Comparison of ENCODE assay signal across 22 mouse cellular contexts in genomic region chr1:114781914-114782313, GRCm38 (mm10).
"Had no signal": no experiment of that assay in that cellular context is flagged by ENCODE, and none has a peak within 500 bp of the region (broad histone marks: within the 10 kb centered on the region; RNA-seq: fewer than 3 reads in every experiment).

No protein-coding gene starts in this region.

- H3K36me3 ChIP-seq: limb, embryonic 12.5 days; limb, embryonic 15.5 days; midbrain, embryonic 12.5 days; midbrain, embryonic 15.5 days; neural tube, embryonic 12.5 days; neural tube, embryonic 15.5 days had no signal

- H3K4me1 ChIP-seq: limb, embryonic 12.5 days; limb, embryonic 15.5 days; midbrain, embryonic 12.5 days; midbrain, embryonic 15.5 days; neural tube, embryonic 12.5 days; neural tube, embryonic 15.5 days had no signal

- H3K9me3 ChIP-seq: limb, embryonic 12.5 days; limb, embryonic 15.5 days; midbrain, embryonic 12.5 days; midbrain, embryonic 15.5 days; neural tube, embryonic 12.5 days; neural tube, embryonic 15.5 days had no signal

- H3K27me3 ChIP-seq: limb, embryonic 12.5 days; limb, embryonic 15.5 days; midbrain, embryonic 12.5 days; midbrain, embryonic 15.5 days; neural tube, embryonic 12.5 days; neural tube, embryonic 15.5 days had no signal

- ATAC-seq: liver, postnatal 0 days; lung, postnatal 0 days; midbrain, embryonic 15.5 days had no signal

- H3K27ac ChIP-seq: limb, embryonic 12.5 days; limb, embryonic 15.5 days; liver, embryonic 14.5 days; macrophage; midbrain, embryonic 12.5 days; midbrain, embryonic 15.5 days; neural tube, embryonic 12.5 days; neural tube, embryonic 15.5 days; stomach, postnatal 0 days had no signal

- H3K4me2 ChIP-seq: limb, embryonic 12.5 days; limb, embryonic 15.5 days; liver, embryonic 11.5 days; lung, embryonic 14.5 days; midbrain, embryonic 12.5 days; midbrain, embryonic 15.5 days; neural tube, embryonic 12.5 days; neural tube, embryonic 15.5 days had no signal

- H3K9ac ChIP-seq: limb, embryonic 12.5 days; limb, embryonic 15.5 days; liver, embryonic 14.5 days; liver, postnatal 0 days; lung, embryonic 14.5 days; midbrain, embryonic 12.5 days; midbrain, embryonic 15.5 days; neural tube, embryonic 12.5 days; neural tube, embryonic 15.5 days had no signal

- H3K4me3 ChIP-seq: limb, embryonic 12.5 days; limb, embryonic 15.5 days; midbrain, embryonic 12.5 days; midbrain, embryonic 15.5 days; neural tube, embryonic 12.5 days; neural tube, embryonic 15.5 days had no signal

- DNase-seq: kidney, postnatal 14 days; kidney, postnatal 4 days; left cerebral cortex, postnatal 4 days; liver, postnatal 0 days; lung, embryonic 14.5 days; right cerebral cortex, adult 18-20 months; right cerebral cortex, postnatal 14 days; right cerebral cortex, postnatal 4 days; thymus, adult 2 months; thymus, postnatal 14 days; thymus, postnatal 4 days had no signal
